Mouse (Mus musculus) thymus, adult 2 months (tissue): Measurements from ENCODE around the gene Gm20388. TPM values are rescaled to one million over a fixed set of nuclear protein-coding genes. Genes with fewer than 3 reads are reported as not detected.

ENCODE experiments used
- DNase-seq: peaks from one replicate; pipeline ENCODE4 v3.0.0; 2021
- H3K27ac ChIP-seq: fragments of 200-500 bp; 2 replicates; pipeline ENCODE4 v1.5.1; 2012; ENCODE audit warnings: low read length, control low read depth; ENCODE audit not compliant: control insufficient read depth, insufficient read depth
- H3K27me3 ChIP-seq: fragments of 200-500 bp; 2 replicates; pipeline ENCODE4 v1.6.1; 2012; ENCODE audit warnings: mild to moderate bottlenecking, low read length, moderate library complexity, mixed read lengths; ENCODE audit not compliant: control insufficient read depth, insufficient read depth
- H3K36me3 ChIP-seq: fragments of 200-500 bp; 2 replicates; pipeline ENCODE4 v1.6.1; 2012; ENCODE audit warnings: mild to moderate bottlenecking, low read length, moderate library complexity; ENCODE audit not compliant: control insufficient read depth, insufficient read depth
- H3K4me1 ChIP-seq: fragments of 200-500 bp; replicated peaks from 2 replicates; pipeline ENCODE4 v1.6.1; 2012; ENCODE audit warnings: low read length; ENCODE audit not compliant: control insufficient read depth, insufficient read depth
- H3K4me3 ChIP-seq: fragments of 200-500 bp; 2 replicates; pipeline ENCODE4 v1.5.1; 2012; ENCODE audit warnings: mild to moderate bottlenecking, low read length, control low read depth, moderate library complexity; ENCODE audit not compliant: control insufficient read depth, insufficient read depth
- CTCF ChIP-seq: fragments of 200-500 bp; IDR thresholded peaks from 2 replicates; pipeline ENCODE4 v1.5.1; 2012; ENCODE audit warnings: mild to moderate bottlenecking, control low read depth, low read length, moderate library complexity, borderline replicate concordance; ENCODE audit not compliant: control insufficient read depth, poor library complexity, insufficient read depth; ENCODE audit errors: extremely low read depth
- POLR2A ChIP-seq: fragments of 200-500 bp; IDR thresholded peaks from 2 replicates; pipeline ENCODE4 v1.6.1; 2012; ENCODE audit warnings: mild to moderate bottlenecking, low read length, control low read depth, moderate library complexity; ENCODE audit not compliant: control insufficient read depth, poor library complexity, insufficient read depth; ENCODE audit errors: extremely low read depth
- WGBS: fragments of 180-500 bp; shearing (Covaris S2); methylation state at CpG from one replicate; pipeline ENCODE4 v1.1.7; 2018; 5-methylcytosine and 5-hydroxymethylcytosine counted together
- polyA plus RNA-seq: library from polyadenylated mRNA; depleted of rRNA; stranded (reverse); fragments of >200 nt; gene quantifications from 2 replicates; pipeline ENCODE4 v1.2.3, GENCODE M21; 2012

The Gm20388 gene
- polyA plus RNA-seq, 1 experiment, result 103 TPM

GRCm38 (mm10) chr8:123882412-123882811 lies 3971.8 kb downstream of the Gm20388 start:
- Histone ChIP-seq H3K36me3 (no peaks in the 10 kb centered on the region), H3K27ac (no peak overlapping the region), H3K27me3 (peaks cover 3% of the 10 kb centered on the region), H3K4me3 (no peak overlapping the region), H3K4me1 (no peaks in the 10 kb centered on the region)
- TF ChIP-seq POLR2A (no peak), CTCF (no peak)
- WGBS, result 43% methylated on average over 2 of the region's 2 CpGs
- DNase-seq, result no peak

GRCm38 (mm10) chr8:123883094-123883493 lies 3972.5 kb downstream of the Gm20388 start:
- no peaks in the 10 kb centered on the region for H3K4me1 ChIP-seq
- WGBS, result 98% methylated on average over 4 of the region's 4 CpGs
- H3K27ac ChIP-seq, result no peak overlapping the region
- DNase-seq, result no peak
- H3K36me3 ChIP-seq, result no peaks in the 10 kb centered on the region
- TF ChIP-seq CTCF (no peak), POLR2A (no peak)
- peaks cover 3% of the 10 kb centered on the region for H3K27me3 ChIP-seq
- no peak overlapping the region for H3K4me3 ChIP-seq

- H3K4me3 ChIP-seq, result no peak overlapping the region
- no peak for TF ChIP-seq POLR2A
- TF ChIP-seq CTCF, result no peak
- no peak overlapping the region for H3K27ac ChIP-seq
- WGBS, result 10% methylated on average over 14 of the region's 14 CpGs
- H3K4me1 ChIP-seq, result no peaks in the 10 kb centered on the region
- DNase-seq, result no peak
- H3K36me3 ChIP-seq, result no peaks in the 10 kb centered on the region
- peaks cover 6% of the 10 kb centered on the region for H3K27me3 ChIP-seq
Measured at GRCm38 (mm10) chr8:123884721-123885565, 3974.3 kb downstream of the Gm20388 start.

- no peak for DNase-seq
- Histone ChIP-seq H3K4me1 (no peaks in the 10 kb centered on the region; the same call in 1 of the 2 replicates), H3K36me3 (no peaks in the 10 kb centered on the region), H3K27ac (no peak overlapping the region), H3K4me3 (no peak overlapping the region), H3K27me3 (peaks cover 14% of the 10 kb centered on the region)
- 94% methylated on average over 4 of the region's 4 CpGs for WGBS
- TF ChIP-seq CTCF, result no peak
- no peak for TF ChIP-seq POLR2A
Measured at GRCm38 (mm10) chr8:123887163-123887562, 3976.5 kb downstream of the Gm20388 start.

- Histone ChIP-seq H3K36me3 (no peaks in the 10 kb centered on the region), H3K27me3 (peaks cover 21% of the 10 kb centered on the region), H3K4me1 (no peaks in the 10 kb centered on the region; the same call in 1 of the 2 replicates), H3K4me3 (no peak overlapping the region), H3K27ac (no peak overlapping the region)
- 81% methylated on average over 2 of the region's 2 CpGs for WGBS
- DNase-seq, result no peak
- no peak for TF ChIP-seq CTCF
- no peak for TF ChIP-seq POLR2A
Measured at GRCm38 (mm10) chr8:123887956-123888355, 3977.3 kb downstream of the Gm20388 start.

GRCm38 (mm10) chr8:123889797-123890196 lies 3979.2 kb downstream of the Gm20388 start:
- Histone ChIP-seq H3K36me3 (no peaks in the 10 kb centered on the region), H3K4me3 (no peak overlapping the region), H3K27ac (no peak overlapping the region), H3K27me3 (peaks cover 24% of the 10 kb centered on the region), H3K4me1 (no peaks in the 10 kb centered on the region; the same call in 1 of the 2 replicates)
- TF ChIP-seq CTCF (no peak), POLR2A (no peak)
- no peak for DNase-seq
- 80% methylated on average over 4 of the region's 4 CpGs for WGBS

GRCm38 (mm10) chr8:123891271-123891670 lies 3980.6 kb downstream of the Gm20388 start:
- no peaks in the 10 kb centered on the region; the same call in 1 of the 2 replicates for H3K4me1 ChIP-seq
- peaks cover 24% of the 10 kb centered on the region for H3K27me3 ChIP-seq
- no peak overlapping the region for H3K4me3 ChIP-seq
- no peak for DNase-seq
- H3K36me3 ChIP-seq, result no peaks in the 10 kb centered on the region
- 2% methylated on average over 11 of the region's 11 CpGs for WGBS
- no peak for TF ChIP-seq CTCF
- TF ChIP-seq POLR2A, result no peak
- no peak overlapping the region for H3K27ac ChIP-seq
